Mouse (Mus musculus) hindbrain, embryonic 11.5 days (tissue): Measurements from ENCODE around the gene Bin2. TPM values are rescaled to one million over a fixed set of nuclear protein-coding genes. Genes with fewer than 3 reads are reported as not detected.

Source experiments
- ATAC-seq: fragments of 200-750 bp; cut with Nextera tagmentation; 2 replicates; pipeline ENCODE4 v1.8.0; 2017; ENCODE audit warnings: mild to moderate bottlenecking, moderate TSS enrichment, moderate library complexity; ENCODE audit not compliant: low FRiP score
- DNase-seq: peaks from one replicate; pipeline ENCODE4 v3.0.0-alpha.2; 2015; ENCODE audit warnings: low spot score
- H3K27ac ChIP-seq: fragments of 300-500 bp; sonication (generic); 2 replicates; pipeline ENCODE4 v1.5.1; 2014; ENCODE audit warnings: mild to moderate bottlenecking, low read depth, low read length
- H3K27me3 ChIP-seq: fragments of 300-500 bp; sonication (generic); 2 replicates; pipeline ENCODE4 v1.6.1; 2014; ENCODE audit warnings: mild to moderate bottlenecking, low read length, moderate library complexity, mixed read lengths; ENCODE audit not compliant: control insufficient read depth, insufficient read depth
- H3K36me3 ChIP-seq: fragments of 300-500 bp; sonication (generic); 2 replicates; pipeline ENCODE4 v1.6.1; 2014; ENCODE audit warnings: mild to moderate bottlenecking, low read length, moderate library complexity, mixed read lengths; ENCODE audit not compliant: control insufficient read depth, insufficient read depth
- H3K4me1 ChIP-seq: fragments of 300-500 bp; sonication (generic); replicated peaks from 2 replicates; pipeline ENCODE4 v1.6.1; 2014; ENCODE audit warnings: low read length, mixed read lengths; ENCODE audit not compliant: control insufficient read depth, insufficient read depth
- H3K4me2 ChIP-seq: fragments of 300-500 bp; sonication (generic); replicated peaks from 2 replicates; pipeline ENCODE4 v1.6.1; 2014; ENCODE audit warnings: mild to moderate bottlenecking, low read depth, low read length
- H3K4me3 ChIP-seq: fragments of 300-500 bp; sonication (generic); 2 replicates; pipeline ENCODE4 v1.5.1; 2014; ENCODE audit warnings: low read depth, low read length
- H3K9ac ChIP-seq: fragments of 300-500 bp; sonication (generic); 2 replicates; pipeline ENCODE4 v1.6.1; 2014; ENCODE audit warnings: low read depth, low read length
- H3K9me3 ChIP-seq: fragments of 300-500 bp; sonication (generic); 2 replicates; pipeline ENCODE4 v1.6.1; 2016; ENCODE audit warnings: low read length; ENCODE audit not compliant: control insufficient read depth
- WGBS: fragments of 180-500 bp; shearing (Covaris S2); extraction: QIAGEN DNeasy Blood & Tissue Kit; methylation state at CpG from one replicate; pipeline ENCODE4 v1.1.7; 2014; 5-methylcytosine and 5-hydroxymethylcytosine counted together
- polyA plus RNA-seq: library from polyadenylated mRNA; unstranded; fragments of >200 nt; fragmentation: Nextera tagmentation; extraction: Ambion mirVana; gene quantifications from 2 replicates; pipeline ENCODE4 v1.2.1, GENCODE M21; 2014

Gene Bin2
- 4.0 and 5.5 TPM in 2 replicates for polyA plus RNA-seq

DNA sequence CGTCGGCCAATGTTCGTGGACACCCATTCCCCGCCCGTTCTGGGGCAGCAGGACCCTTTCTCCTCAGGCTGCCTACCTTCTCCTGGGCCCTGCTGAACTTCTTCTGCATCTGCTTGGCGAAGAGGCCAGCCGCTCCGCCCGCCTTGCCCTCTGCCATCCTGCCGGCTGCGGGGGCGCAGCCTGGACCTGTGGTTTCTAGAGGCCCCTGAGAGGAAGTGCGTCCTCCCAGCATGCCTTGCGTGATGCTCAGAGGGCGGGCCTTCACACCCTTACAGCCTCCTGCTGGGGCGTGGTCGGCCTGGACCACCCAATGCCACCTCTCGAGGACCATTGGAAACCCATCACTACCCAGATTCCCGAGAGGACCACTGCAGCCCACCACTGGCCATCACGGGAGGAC, at the start of gene Bin2:
Bin2 (minus strand) TSS at position 217 of the 400 bp plus-strand sequence.
- no peak within 1 kb of the TSS for H3K4me2 ChIP-seq
- 83% methylated on average over 20 of the region's 20 CpGs for whole genome bisulfite sequencing

DNA sequence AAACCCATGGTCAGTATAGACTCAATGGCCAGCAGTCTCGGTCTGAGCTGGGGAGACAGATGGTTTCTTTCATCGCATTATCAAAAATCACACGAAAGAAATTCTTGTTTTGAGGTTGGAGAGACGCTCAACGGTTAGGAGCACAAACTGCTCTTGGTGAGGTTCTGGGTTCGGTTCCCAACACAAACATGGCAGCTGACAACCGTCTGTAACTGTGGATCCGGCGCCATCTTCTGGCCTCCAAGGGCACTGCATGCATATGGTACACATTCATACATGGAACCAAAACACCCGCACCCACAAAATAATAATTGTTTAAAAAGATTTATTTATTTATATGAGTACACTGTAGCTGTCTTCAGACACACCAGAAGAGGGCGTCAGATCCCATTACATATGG, 49.2 kb upstream of the Bin2 start:
- no peak overlapping the region for H3K4me3 ChIP-seq
- no peak overlapping the region for H3K9ac ChIP-seq
- no peaks in the 10 kb centered on the region for H3K36me3 ChIP-seq
- ATAC-seq (no peak), DNase-seq (no peak)
- WGBS = 83% methylated on average over 11 of the region's 11 CpGs
- no peaks in the 10 kb centered on the region for H3K9me3 ChIP-seq
- no peaks in the 10 kb centered on the region for H3K4me1 ChIP-seq
- no peak overlapping the region for H3K27ac ChIP-seq
- no peak overlapping the region for H3K4me2 ChIP-seq
- no peaks in the 10 kb centered on the region for H3K27me3 ChIP-seq

More for the DNA sequence above, at the start of gene Bin2:
- ATAC-seq (no peak), DNase-seq (no peak)
- Histone ChIP-seq H3K27ac (no peak within 1 kb of the TSS), H3K4me1 (no peaks in the 10 kb centered on the region; the same call in 1 of the 2 replicates), H3K9me3 (no peaks in the 10 kb centered on the region), H3K9ac (no peak within 1 kb of the TSS), H3K27me3 (no peaks in the 10 kb centered on the region), H3K4me3 (no peak within 1 kb of the TSS), H3K36me3 (no peaks in the 10 kb centered on the region)

GRCm38 (mm10) chr15:100717933-100718332, 48.6 kb upstream of the Bin2 start:
- Histone ChIP-seq H3K9me3 (no peaks in the 10 kb centered on the region), H3K4me2 (no peak overlapping the region), H3K36me3 (no peaks in the 10 kb centered on the region), H3K9ac (no peak overlapping the region), H3K27ac (no peak overlapping the region), H3K27me3 (no peaks in the 10 kb centered on the region), H3K4me3 (no peak overlapping the region), H3K4me1 (no peaks in the 10 kb centered on the region)
- DNase-seq (no peak), ATAC-seq (no peak)
- 85% methylated on average over 6 of the region's 6 CpGs for WGBS

GRCm38 (mm10) chr15:100715399-100715993, 46.1 kb upstream of the Bin2 start:
- no peak overlapping the region for H3K9ac ChIP-seq
- WGBS = 82% methylated on average over 9 of the region's 9 CpGs
- no peak for DNase-seq
- H3K4me3 ChIP-seq = no peak overlapping the region
- H3K9me3 ChIP-seq = no peaks in the 10 kb centered on the region
- H3K27ac ChIP-seq = no peak overlapping the region
- no peak for ATAC-seq
- H3K4me1 ChIP-seq = no peaks in the 10 kb centered on the region
- H3K4me2 ChIP-seq = no peak overlapping the region
- no peaks in the 10 kb centered on the region for H3K36me3 ChIP-seq
- H3K27me3 ChIP-seq = no peaks in the 10 kb centered on the region

DNA sequence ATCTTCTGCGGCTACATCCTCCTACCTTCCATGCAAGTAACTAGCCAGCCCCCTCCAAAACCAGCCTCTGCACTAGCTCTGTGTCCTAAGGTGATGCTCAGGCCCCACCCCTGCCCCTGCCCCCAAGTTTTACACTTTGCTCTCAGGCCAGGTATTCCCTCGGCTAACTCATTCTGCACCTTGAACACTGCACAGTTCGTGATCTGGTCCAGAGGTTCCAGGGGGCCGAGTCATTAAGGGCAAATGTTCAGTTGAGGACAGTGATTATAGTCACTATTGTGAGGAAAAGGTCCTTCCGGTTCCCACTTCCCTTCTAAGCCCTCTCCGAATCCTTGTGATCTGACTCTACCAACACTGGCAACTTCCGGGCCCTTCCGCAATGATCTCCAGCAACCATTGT, 45.1 kb upstream of the Bin2 start:
- WGBS = 91% methylated on average over 8 of the region's 8 CpGs
- ATAC-seq = no peak

DNA sequence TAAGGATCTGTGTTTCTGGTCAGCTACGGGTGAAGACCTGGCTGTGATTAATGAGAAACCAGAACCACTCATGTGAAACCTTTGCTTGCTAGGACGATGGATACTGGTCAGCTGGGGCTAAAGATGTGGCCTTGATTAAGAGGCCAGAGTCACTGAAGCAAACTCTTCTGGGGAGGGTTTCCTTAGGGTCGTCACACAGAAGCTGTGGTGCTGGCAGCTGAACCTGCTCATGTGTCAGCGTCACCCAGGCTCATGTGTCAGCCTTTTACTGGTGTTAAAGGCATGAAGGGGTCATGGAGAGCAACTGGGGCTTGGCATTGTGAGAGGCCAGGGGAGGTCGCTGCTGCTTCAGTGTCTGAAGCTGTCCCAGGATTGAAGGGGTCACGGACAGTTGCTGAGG, 41.5 kb upstream of the Bin2 start:
- DNase-seq (no peak), ATAC-seq (no peak)
- H3K4me3 ChIP-seq = no peak overlapping the region
- H3K9me3 ChIP-seq = no peaks in the 10 kb centered on the region
- no peak overlapping the region for H3K27ac ChIP-seq
- no peaks in the 10 kb centered on the region for H3K27me3 ChIP-seq
- WGBS = 47% methylated on average over 6 of the region's 6 CpGs
- H3K9ac ChIP-seq = no peak overlapping the region
- no peaks in the 10 kb centered on the region for H3K36me3 ChIP-seq
- no peaks in the 10 kb centered on the region for H3K4me1 ChIP-seq
- H3K4me2 ChIP-seq = no peak overlapping the region

More for the DNA sequence above, 45.1 kb upstream of the Bin2 start:
- Histone ChIP-seq H3K9ac (no peak overlapping the region), H3K27me3 (no peaks in the 10 kb centered on the region), H3K36me3 (no peaks in the 10 kb centered on the region), H3K9me3 (no peaks in the 10 kb centered on the region), H3K4me2 (no peak overlapping the region), H3K4me1 (no peaks in the 10 kb centered on the region), H3K4me3 (no peak overlapping the region), H3K27ac (no peak overlapping the region)
- DNase-seq = no peak

GRCm38 (mm10) chr15:100708433-100709078, 39.2 kb upstream of the Bin2 start:
- H3K4me2 ChIP-seq = no peak overlapping the region
- H3K36me3 ChIP-seq = no peaks in the 10 kb centered on the region
- H3K4me1 ChIP-seq = no peaks in the 10 kb centered on the region; the same call in 1 of the 2 replicates
- no peaks in the 10 kb centered on the region for H3K27me3 ChIP-seq
- WGBS = 84% methylated on average over 8 of the region's 8 CpGs
- no peak overlapping the region for H3K4me3 ChIP-seq
- no peak overlapping the region for H3K9ac ChIP-seq
- DNase-seq (no peak), ATAC-seq (no peak)
- no peak overlapping the region for H3K27ac ChIP-seq
- H3K9me3 ChIP-seq = no peaks in the 10 kb centered on the region

DNA sequence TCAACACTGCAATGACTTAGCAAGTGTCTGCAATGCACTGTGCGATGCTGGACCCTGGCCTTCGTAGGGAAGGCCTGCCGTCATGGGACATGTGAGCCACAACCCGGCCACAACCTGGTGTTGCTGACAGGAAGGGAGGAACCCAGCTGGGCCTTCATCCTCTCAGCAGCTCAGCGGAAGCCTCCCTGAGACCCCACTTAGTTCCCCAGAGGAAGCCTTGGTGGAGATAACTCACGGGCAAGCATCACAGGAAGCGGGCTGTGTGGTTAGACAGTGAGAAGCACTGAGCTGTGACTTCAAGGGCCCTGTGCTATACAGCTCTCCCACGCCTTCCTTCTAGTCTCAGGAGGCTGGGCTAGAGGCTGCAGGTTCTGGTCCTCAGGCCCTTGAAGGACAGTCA, 36.9 kb upstream of the Bin2 start:
- no peak overlapping the region for H3K4me3 ChIP-seq
- H3K27me3 ChIP-seq = no peaks in the 10 kb centered on the region
- WGBS = 65% methylated on average over 8 of the region's 8 CpGs
- no peak overlapping the region for H3K9ac ChIP-seq
- no peaks in the 10 kb centered on the region for H3K36me3 ChIP-seq
- H3K27ac ChIP-seq = no peak overlapping the region
- H3K4me2 ChIP-seq = no peak overlapping the region
- DNase-seq (no peak), ATAC-seq (no peak)
- no peaks in the 10 kb centered on the region; the same call in 1 of the 2 replicates for H3K4me1 ChIP-seq
- H3K9me3 ChIP-seq = no peaks in the 10 kb centered on the region

- ATAC-seq = no peak
- DNase-seq = no peak
- Histone ChIP-seq H3K4me1 (no peaks in the 10 kb centered on the region; the same call in 1 of the 2 replicates), H3K9me3 (no peaks in the 10 kb centered on the region), H3K27ac (no peak overlapping the region), H3K27me3 (no peaks in the 10 kb centered on the region), H3K9ac (no peak overlapping the region), H3K4me2 (no peak overlapping the region), H3K4me3 (no peak overlapping the region), H3K36me3 (no peaks in the 10 kb centered on the region)
- 85% methylated on average over 1 of the region's 1 CpGs for WGBS
These were observed 36.0 kb upstream of the Bin2 start for GRCm38 (mm10) chr15:100705376-100705775.
